Mouse (Mus musculus) testis, postnatal 14 days (tissue): ENCODE measurements around the gene Aff3.

Experiments used
- DNase-seq: peaks from one replicate; pipeline ENCODE4 v3.0.0; 2021; ENCODE audit warnings: low spot score

Aff3 gene

GRCm38 (mm10) chr1:38271312-38271711 is 393.4 kb downstream of the Aff3 start:
- DNase-seq = no peak

- no peak for DNase-seq
These were observed 396.3 kb downstream of the Aff3 start for GRCm38 (mm10) chr1:38268246-38269042.

GRCm38 (mm10) chr1:38263251-38263650 is 401.5 kb downstream of the Aff3 start:
- DNase-seq = no peak

- peak; percentile 21 for DNase-seq
These were observed 402.2 kb downstream of the Aff3 start for GRCm38 (mm10) chr1:38262362-38263154.

- no peak for DNase-seq
These were observed 403.7 kb downstream of the Aff3 start for GRCm38 (mm10) chr1:38261076-38261475.

- DNase-seq = no peak
These were observed 405.0 kb downstream of the Aff3 start for GRCm38 (mm10) chr1:38259541-38260338.

- no peak for DNase-seq
These were observed 410.3 kb downstream of the Aff3 start for GRCm38 (mm10) chr1:38254426-38254825.

GRCm38 (mm10) chr1:38252766-38253079 is 412.0 kb downstream of the Aff3 start:
- DNase-seq = peak; percentile 43

- no peak for DNase-seq
These were observed 412.6 kb downstream of the Aff3 start for GRCm38 (mm10) chr1:38252031-38252765.

- DNase-seq = no peak
These were observed 413.3 kb downstream of the Aff3 start for GRCm38 (mm10) chr1:38251448-38251847.

- DNase-seq = no peak
These were observed 414.5 kb downstream of the Aff3 start for GRCm38 (mm10) chr1:38250246-38250645.

GRCm38 (mm10) chr1:38249561-38249960 is 415.2 kb downstream of the Aff3 start:
- DNase-seq = no peak

- no peak for DNase-seq
These were observed 416.7 kb downstream of the Aff3 start for GRCm38 (mm10) chr1:38248027-38248426.

- peak; percentile 41 for DNase-seq
These were observed 422.2 kb downstream of the Aff3 start for GRCm38 (mm10) chr1:38242559-38242958.

- no peak for DNase-seq
These were observed 423.0 kb downstream of the Aff3 start for GRCm38 (mm10) chr1:38241801-38242200.

GRCm38 (mm10) chr1:38241221-38241666 is 423.5 kb downstream of the Aff3 start:
- DNase-seq = no peak

GRCm38 (mm10) chr1:38240438-38241220 is 424.1 kb downstream of the Aff3 start:
- no peak for DNase-seq

- peak; percentile 87 for DNase-seq
These were observed 425.2 kb downstream of the Aff3 start for GRCm38 (mm10) chr1:38239516-38239915.

- DNase-seq = no peak
These were observed 426.9 kb downstream of the Aff3 start for GRCm38 (mm10) chr1:38237831-38238230.

GRCm38 (mm10) chr1:38237027-38237787 is 427.5 kb downstream of the Aff3 start:
- no peak for DNase-seq
